Mouse (Mus musculus): ENCODE data around the gene Dync1li2.

Dync1li2 gene

DNA sequence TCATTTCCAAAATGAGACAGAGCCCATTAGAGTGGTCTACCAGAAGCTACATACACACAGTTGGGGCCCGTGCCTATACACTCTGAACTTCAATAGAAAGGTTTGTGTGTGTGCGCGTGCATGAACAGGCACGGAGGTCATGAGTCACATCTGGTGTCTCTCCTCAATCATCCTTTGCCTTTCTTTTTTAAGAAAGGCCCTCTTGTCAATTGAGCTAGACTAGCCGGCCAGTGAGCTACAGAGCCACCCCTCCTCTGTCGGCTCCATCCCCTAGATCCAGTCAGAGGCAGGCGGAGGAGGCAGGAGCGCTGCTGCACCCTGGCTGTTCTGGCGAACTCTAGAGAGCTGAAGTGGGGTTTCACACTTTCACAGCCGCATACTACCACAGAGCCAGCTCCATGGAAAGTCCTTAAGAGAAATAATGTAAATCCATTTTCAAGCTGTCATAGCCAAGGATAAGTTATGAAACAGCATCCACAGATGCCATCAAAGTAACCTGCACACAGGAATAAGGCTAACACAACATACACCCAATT is 63.5 kb downstream of the Dync1li2 start:
- no peak for DNase-seq

DNA sequence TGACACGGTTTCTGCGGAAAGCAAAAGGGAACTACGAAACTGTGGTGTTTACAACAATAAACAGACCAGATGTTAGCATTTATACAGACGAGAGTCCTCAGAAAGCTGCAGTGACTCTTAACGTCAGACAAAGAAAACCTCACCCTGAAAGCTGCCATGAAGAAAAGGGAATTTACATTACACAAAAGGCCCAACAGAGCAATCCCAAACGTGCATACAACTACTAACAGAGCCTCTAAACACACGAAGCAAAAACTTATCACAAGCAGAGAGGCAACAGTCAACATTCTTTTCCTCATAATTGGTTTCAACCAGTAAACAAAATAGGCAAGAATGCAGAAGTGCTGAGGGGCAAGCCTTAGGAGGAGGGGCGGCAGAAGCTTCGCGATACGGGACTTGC is 66.2 kb downstream of the Dync1li2 start:
- no peak for DNase-seq

DNA sequence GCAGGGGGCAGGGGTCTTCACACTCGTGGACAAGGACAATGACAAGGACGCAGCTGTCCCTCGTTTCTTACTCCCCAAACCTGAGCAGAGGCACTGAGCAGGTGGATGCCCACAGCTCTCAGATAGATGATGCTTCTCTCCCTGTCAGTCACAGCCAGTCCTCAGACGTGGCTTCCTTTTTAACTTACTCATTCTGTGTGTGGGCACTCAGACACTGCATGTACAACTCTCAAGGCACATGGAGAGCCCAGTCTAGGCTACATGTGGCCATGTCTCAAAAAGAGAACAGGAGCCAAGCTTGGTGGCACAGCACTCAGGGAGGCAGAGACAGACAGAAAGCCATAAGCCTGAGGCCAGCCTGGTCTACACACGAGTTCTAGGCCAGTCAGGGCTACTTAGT is 66.9 kb downstream of the Dync1li2 start:
- DNase-seq = no peak

DNA sequence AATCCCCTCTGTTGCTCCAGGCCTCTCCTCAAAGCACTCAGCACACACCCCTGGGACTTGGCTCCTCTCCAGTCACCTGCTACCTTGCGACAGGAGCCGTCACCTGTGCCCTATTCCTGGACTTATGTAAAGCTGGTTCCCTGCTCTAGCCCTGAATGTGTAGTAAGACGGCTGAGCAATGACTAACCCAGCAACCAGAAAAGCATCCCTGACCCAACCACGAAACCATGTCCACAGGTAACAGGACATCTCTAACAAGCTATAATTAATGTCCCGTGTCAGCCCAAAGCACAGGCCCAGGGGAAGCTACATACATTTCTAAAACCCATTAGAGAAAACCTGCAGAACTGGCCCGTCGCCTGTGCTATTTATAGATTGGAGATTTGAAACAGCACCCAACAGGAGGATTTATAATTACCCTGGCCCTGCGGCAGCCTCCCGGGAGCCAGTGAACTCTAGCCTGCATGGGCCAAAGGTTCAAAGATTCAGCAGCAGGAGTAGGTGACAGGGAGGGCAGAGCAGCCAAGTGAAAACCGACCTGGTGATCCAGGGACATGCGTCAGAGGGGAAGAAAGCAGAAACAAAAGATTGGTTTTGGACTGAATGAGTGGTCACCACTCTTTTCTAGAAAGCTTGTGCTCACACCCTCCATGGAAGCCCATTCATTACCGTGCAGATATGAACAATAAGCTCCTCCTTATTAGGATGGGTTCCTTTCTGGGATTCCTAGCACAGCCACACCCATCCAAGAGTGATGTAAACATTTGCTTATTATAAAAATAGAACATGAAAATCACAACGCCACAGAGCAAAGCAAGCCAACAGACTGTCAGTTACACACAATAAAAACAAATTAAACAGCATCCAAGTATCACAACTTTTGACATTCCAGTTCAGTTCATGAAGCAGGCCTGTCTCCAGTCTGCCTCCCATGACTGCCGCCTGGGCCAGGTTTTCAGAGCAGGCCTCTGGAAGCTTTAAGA is 67.7 kb downstream of the Dync1li2 start:
- peak; percentile 52 for DNase-seq

DNA sequence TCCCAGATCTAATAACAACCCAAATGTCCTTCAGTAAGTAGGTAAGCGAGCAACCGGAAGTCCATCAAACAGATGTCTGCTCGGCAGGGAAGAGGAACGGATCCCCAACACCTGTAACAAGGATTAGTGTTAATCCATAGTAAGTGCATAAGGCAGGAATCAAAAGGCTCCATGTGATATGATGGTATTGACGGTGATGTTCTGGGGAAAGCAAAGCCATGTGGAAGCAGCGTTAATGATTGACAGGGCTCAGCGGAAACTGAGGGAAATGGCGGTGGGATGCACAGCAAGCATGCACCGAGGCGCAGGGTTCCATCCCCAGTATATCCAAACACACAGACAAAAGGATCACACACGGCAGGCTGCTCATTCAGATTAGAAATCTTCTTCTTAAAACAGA is 68.6 kb downstream of the Dync1li2 start:
- DNase-seq = no peak

DNA sequence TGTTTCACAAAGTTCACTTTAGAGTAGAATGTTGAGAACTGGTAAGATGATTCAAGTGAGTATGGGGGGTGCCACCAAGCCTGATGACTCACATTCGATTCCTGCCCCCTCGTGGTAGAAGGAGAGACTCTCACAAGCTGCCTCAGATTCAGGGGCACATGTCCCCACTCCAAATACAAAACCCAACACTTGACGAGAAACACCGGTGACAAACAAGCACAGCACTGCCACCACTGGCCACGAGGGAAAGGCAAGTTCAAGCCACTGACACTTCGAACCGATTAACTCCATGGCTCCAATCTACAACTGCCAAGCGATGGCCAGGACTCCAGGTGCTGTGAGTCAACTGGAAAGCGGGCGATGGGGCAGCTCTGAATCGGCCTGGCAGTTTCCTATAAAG is 69.1 kb downstream of the Dync1li2 start:
- peak; percentile 30 for DNase-seq

DNA sequence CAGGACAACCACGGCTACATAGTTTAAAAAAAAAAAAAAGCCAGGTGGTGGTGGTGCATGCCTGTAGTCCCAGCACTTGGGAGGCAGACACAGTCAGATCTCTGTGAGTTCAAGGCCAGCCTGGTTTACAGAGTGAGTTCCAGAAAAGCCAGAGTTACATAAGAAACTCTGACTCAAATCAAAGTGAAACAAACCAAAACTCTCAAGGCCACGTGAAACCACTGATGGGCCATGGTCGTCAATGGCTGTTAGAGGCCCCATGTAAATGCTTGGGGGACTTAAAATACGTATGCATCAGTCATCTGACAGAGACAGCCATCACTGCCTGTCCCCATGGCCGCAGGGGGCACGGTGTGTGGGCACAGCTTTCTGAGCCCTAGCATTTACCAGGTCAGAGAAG is 71.7 kb downstream of the Dync1li2 start:
- no peak for DNase-seq

DNA sequence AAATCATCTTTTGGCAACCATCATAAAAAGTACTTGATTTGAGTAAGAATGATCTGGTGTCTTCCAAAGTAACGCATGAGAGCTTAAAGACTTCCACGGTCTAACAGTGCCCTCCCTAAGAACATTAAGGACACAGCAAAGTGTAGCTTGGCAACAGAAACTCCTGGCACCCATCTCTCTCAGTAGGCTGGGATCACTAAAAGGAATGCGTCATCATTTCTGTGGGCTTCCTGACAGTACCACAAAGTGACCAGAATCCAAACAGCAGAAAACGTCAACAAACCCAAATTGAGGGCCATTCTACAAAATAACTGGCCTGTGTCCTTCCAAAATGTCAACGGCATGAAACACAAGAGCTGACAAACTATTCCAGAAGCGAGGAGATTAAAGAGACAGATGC is 72.8 kb downstream of the Dync1li2 start:
- no peak for DNase-seq

DNA sequence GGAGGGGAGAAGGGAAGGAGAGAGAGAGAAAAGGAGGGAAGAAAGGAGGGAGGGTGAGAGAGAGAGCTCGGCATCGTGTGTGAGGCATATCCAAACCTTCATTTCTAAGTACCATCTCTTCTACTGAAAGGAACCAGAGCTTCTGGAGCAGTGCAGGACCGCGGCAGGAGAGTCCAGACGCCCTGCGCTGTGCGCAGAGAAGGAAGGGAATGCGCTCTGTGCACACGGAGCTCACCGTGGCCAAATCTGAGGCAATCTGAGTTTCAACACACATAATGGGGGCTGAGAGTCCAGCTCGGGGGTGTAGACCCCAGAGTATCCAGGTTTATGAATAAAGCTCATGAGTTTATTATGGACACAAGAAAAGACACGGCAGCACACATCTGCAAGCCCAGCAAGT is 73.3 kb downstream of the Dync1li2 start:
- no peak for DNase-seq

All from cerebellum, adult 8-10 months (tissue).